Mouse (Mus musculus): ENCODE results near the gene Dnajc5g.

The Dnajc5g gene

GRCm38 (mm10) chr5:31093151-31094041 is 12.7 kb upstream of the Dnajc5g start:
- ChIA-PET POLR2A (interaction anchor here in 3 of 4 experiments (0.6 to 7.6 kb wide), 27 partner anchors 9 to 204 kb away, joined by 3 to 63 read pairs (median 4); partner anchors contain the start of genes Atraid (in 2 of the 3), Slc5a6 (in 2 of the 3), Trim54 (in 2 of the 3) and Dnajc5g (in 1 of the 3)), CTCF (interaction anchor here in 3 of 4 experiments (0.6 to 1.0 kb wide), 9 partner anchors 9 to 1058 kb away, joined by 3 to 6 read pairs (median 3); partner anchors contain the start of genes Dnajc5g (in 1 of the 3) and Slc30a3 (in 1 of the 3))

GRCm38 (mm10) chr5:31094100-31094798 is 11.8 kb upstream of the Dnajc5g start:
- CTCF ChIA-PET, result interaction anchor here (0.5 to 2.6 kb wide), 10 partner anchors 13 to 494 kb away, joined by 3 to 20 read pairs (median 4); partner anchors contain the start of gene Trim54 (in 2 of the 4)
- POLR2A ChIA-PET, result interaction anchor here in 3 of 4 experiments (0.6 to 7.6 kb wide), 29 partner anchors 10 to 139 kb away, joined by 3 to 63 read pairs (median 7); partner anchors contain the start of genes Trim54 (in 3 of the 3), Atraid (in 2 of the 3), Dnajc5g (in 2 of the 3) and Slc30a3 (in 2 of the 3)

GRCm38 (mm10) chr5:31094799-31095691 is 11.0 kb upstream of the Dnajc5g start:
- POLR2A ChIA-PET, result interaction anchor here in 3 of 4 experiments (0.7 to 7.6 kb wide), 39 partner anchors 8 to 384 kb away, joined by 3 to 63 read pairs (median 4); partner anchors contain the start of genes Atraid (in 3 of the 3), Slc5a6 (in 3 of the 3), Trim54 (in 3 of the 3) and Cad (in 2 of the 3)
- CTCF ChIA-PET, result interaction anchor here (0.5 to 2.6 kb wide), 15 partner anchors 13 to 493 kb away, joined by 3 to 20 read pairs (median 4); partner anchors contain the start of genes Atraid (in 2 of the 4), Slc5a6 (in 2 of the 4), Trim54 (in 2 of the 4) and Slc30a3 (in 1 of the 4)

- ChIA-PET POLR2A (interaction anchor here (0.5 to 7.6 kb wide), 37 partner anchors 9 to 384 kb away, joined by 3 to 63 read pairs (median 4); partner anchors contain the start of genes Atraid (in 3 of the 4), Slc5a6 (in 3 of the 4), Trim54 (in 3 of the 4) and Cad (in 2 of the 4)), CTCF (interaction anchor here in 3 of 4 experiments (0.6 to 2.6 kb wide), 10 partner anchors 12 to 354 kb away, joined by 3 to 20 read pairs (median 4); partner anchors contain the start of genes Atraid (in 1 of the 3), Slc30a3 (in 1 of the 3), Slc5a6 (in 1 of the 3) and Trim54 (in 1 of the 3))
Measured at GRCm38 (mm10) chr5:31095711-31096480, 10.2 kb upstream of the Dnajc5g start.

GRCm38 (mm10) chr5:31108000-31108490 is 2.0 kb downstream of the Dnajc5g start, which contains the start of gene Slc30a3:
TSS of gene Slc30a3 (minus strand) at chr5:31108237.
- CTCF ChIA-PET, result interaction anchor here in 1 of 4 experiments (0.7 to 1.2 kb wide), 3 partner anchors 9 to 15 kb away, joined by 3 read pairs; partner anchors contain the start of gene Trim54
- POLR2A ChIA-PET, result interaction anchor here in 3 of 4 experiments (0.6 to 2.3 kb wide), 16 partner anchors 9 to 466 kb away, joined by 3 to 19 read pairs (median 4); partner anchors contain the start of genes Trim54 (in 3 of the 3), Atraid (in 1 of the 3) and Slc5a6 (in 1 of the 3)

- POLR2A ChIA-PET, result interaction anchor here in 1 of 4 experiments (1.7 to 2.2 kb wide), 2 partner anchors 41 to 62 kb away, joined by 3 to 9 read pairs; partner anchors contain the start of genes Atraid and Slc5a6
- CTCF ChIA-PET, result interaction anchor here in 1 of 4 experiments (0.7 kb wide), 1 partner anchor 398 kb away, joined by 3 read pairs; no protein-coding TSS in a partner anchor
Measured at GRCm38 (mm10) chr5:31110781-31111180, 4.7 kb downstream of the Dnajc5g start.

- CTCF ChIA-PET, result interaction anchor here (0.5 to 2.6 kb wide), 14 partner anchors 8 to 320 kb away, joined by 3 to 14 read pairs (median 3); partner anchors contain the start of genes Dnajc5g (in 1 of the 4) and Slc30a3 (in 1 of the 4)
- POLR2A ChIA-PET, result interaction anchor here (0.6 to 8.6 kb wide), 76 partner anchors 8 to 1902 kb away, joined by 3 to 97 read pairs (median 5); partner anchors contain the start of genes Atraid (in 3 of the 4), Gm29609 (in 3 of the 4), Gtf3c2 (in 3 of the 4) and Slc30a3 (in 3 of the 4)
Measured at GRCm38 (mm10) chr5:31116354-31116753, 10.3 kb downstream of the Dnajc5g start, which contains the start of gene Trim54. TSS of gene Trim54 (plus strand) at chr5:31116712.

DNA sequence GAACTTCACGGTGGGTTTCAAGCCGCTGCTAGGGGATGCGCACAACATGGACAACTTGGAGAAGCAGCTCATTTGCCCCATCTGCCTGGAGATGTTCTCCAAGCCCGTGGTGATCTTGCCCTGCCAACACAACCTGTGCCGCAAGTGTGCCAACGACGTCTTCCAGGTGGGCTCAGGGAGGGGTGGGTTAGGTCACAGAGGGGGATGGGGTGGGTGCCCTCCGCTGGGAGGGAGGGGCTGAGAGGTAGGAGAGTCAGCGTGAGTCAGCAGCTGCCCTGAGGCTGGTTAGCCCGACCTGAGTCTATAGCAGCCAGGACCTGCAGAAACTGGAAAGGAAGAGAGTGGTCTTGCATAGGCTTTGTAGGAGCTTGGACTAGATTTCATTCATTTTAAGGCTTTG is 10.8 kb downstream of the Dnajc5g start:
- CTCF ChIA-PET, result interaction anchor here (0.6 to 2.6 kb wide), 13 partner anchors 8 to 321 kb away, joined by 3 to 14 read pairs (median 3); partner anchors contain the start of genes Dnajc5g (in 1 of the 4) and Slc30a3 (in 1 of the 4)
- POLR2A ChIA-PET, result interaction anchor here (0.6 to 8.6 kb wide), 75 partner anchors 8 to 1902 kb away, joined by 3 to 97 read pairs (median 5); partner anchors contain the start of genes Atraid (in 3 of the 4), Slc30a3 (in 3 of the 4), Slc5a6 (in 3 of the 4) and Ucn (in 3 of the 4)

DNA sequence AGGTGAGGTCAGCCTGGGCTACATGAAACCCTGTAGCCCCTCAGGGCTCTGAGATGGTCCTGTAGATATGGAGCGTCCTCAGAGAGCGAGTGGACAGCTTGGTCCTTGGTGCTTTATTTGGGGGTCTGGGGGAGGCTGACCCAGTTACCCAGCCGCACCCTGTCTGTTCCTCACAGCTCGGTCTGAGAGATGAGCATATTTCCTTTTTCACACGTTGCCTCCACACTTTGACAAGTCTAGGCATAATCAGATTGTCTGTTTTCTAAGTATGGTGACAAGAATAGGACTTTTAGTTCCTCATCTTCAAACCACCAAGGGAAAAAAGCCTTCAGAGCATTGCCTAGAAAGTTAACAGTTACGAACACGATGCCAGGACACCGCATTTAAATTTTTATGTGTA is 15.0 kb downstream of the Dnajc5g start:
- CTCF ChIA-PET, result no interaction called here
- POLR2A ChIA-PET, result interaction anchor here in 1 of 4 experiments (8.6 kb wide), 1 partner anchor 17 kb away, joined by 97 read pairs; the partner anchor contains the start of gene Ucn

DNA sequence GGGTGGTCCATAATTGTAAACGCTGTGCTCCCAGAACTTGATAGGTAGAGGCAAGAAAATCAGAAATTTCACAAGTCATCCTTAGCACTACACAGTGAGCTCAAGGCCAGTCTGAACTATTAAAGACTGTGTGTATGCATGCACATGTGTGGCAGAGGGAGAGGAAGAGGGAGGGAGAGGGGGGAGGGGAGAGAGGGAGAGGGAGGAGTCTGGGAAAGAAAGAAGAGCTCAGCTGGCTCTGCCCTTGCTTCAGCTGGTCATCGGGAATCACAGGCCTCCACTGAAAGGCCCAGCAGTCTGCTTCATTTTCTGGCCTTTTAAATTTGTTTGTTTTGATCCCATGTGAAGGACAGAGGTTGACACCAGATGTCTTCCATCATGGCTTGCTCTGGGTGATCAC is 17.4 kb downstream of the Dnajc5g start:
- ChIA-PET POLR2A (interaction anchor here in 2 of 4 experiments (0.7 to 8.6 kb wide), 10 partner anchors 9 to 95 kb away, joined by 3 to 97 read pairs (median 4); partner anchors contain the start of genes Atraid (in 1 of the 2), Dnajc5g (in 1 of the 2), Slc5a6 (in 1 of the 2) and Ucn (in 1 of the 2)), CTCF (interaction anchor here in 2 of 4 experiments (0.6 to 0.7 kb wide), 2 partner anchors 17 to 125 kb away, joined by 3 to 4 read pairs; no protein-coding TSS in a partner anchor)

- POLR2A ChIA-PET, result interaction anchor here (0.6 to 3.8 kb wide), 19 partner anchors 8 to 1515 kb away, joined by 3 to 30 read pairs (median 4); partner anchors contain the start of genes Trim54 (in 3 of the 4), Atraid (in 2 of the 4), Slc5a6 (in 2 of the 4) and Gm29609 (in 1 of the 4)
- CTCF ChIA-PET, result interaction anchor here (0.6 to 2.8 kb wide), 46 partner anchors 9 to 613 kb away, joined by 3 to 22 read pairs (median 4); partner anchors contain the start of genes Trim54 (in 3 of the 4), Atraid (in 1 of the 4), Gm29609 (in 1 of the 4) and Gtf3c2 (in 1 of the 4)
Measured at GRCm38 (mm10) chr5:31126050-31126449, 20.0 kb downstream of the Dnajc5g start.

GRCm38 (mm10) chr5:31136730-31137424 is 30.8 kb downstream of the Dnajc5g start:
- CTCF ChIA-PET, result interaction anchor here (0.6 to 2.9 kb wide), 15 partner anchors 8 to 1022 kb away, joined by 3 to 17 read pairs (median 3); no protein-coding TSS in a partner anchor
- POLR2A ChIA-PET, result interaction anchor here in 3 of 4 experiments (0.6 to 9.1 kb wide), 41 partner anchors 8 to 1560 kb away, joined by 3 to 97 read pairs (median 4); partner anchors contain the start of genes Gm29609 (in 3 of the 3), Gtf3c2 (in 3 of the 3), Atraid (in 2 of the 3) and Mpv17 (in 2 of the 3)

GRCm38 (mm10) chr5:31137658-31138057 is 31.6 kb downstream of the Dnajc5g start:
- CTCF ChIA-PET, result interaction anchor here in 3 of 4 experiments (0.6 to 2.9 kb wide), 10 partner anchors 9 to 477 kb away, joined by 3 to 17 read pairs (median 3); no protein-coding TSS in a partner anchor
- POLR2A ChIA-PET, result interaction anchor here (0.5 to 9.1 kb wide), 43 partner anchors 9 to 1561 kb away, joined by 3 to 97 read pairs (median 4); partner anchors contain the start of genes Gm29609 (in 3 of the 4), Gtf3c2 (in 3 of the 4), Atraid (in 2 of the 4) and Mpv17 (in 2 of the 4)

All from embryonic stem cell, embryonic (primary cell).